Mouse (Mus musculus): ENCODE data around the gene Cnp.

- TF ChIP-seq CTCF (IDR thresholded peaks at IDR 0.05): no peak
- no peak for TF ChIP-seq EP300 (IDR thresholded peaks at IDR 0.05)
Measured at GRCm38 (mm10) chr11:100524987-100525630, 49.6 kb upstream of the Cnp start.
